In the genomic region with DNA sequence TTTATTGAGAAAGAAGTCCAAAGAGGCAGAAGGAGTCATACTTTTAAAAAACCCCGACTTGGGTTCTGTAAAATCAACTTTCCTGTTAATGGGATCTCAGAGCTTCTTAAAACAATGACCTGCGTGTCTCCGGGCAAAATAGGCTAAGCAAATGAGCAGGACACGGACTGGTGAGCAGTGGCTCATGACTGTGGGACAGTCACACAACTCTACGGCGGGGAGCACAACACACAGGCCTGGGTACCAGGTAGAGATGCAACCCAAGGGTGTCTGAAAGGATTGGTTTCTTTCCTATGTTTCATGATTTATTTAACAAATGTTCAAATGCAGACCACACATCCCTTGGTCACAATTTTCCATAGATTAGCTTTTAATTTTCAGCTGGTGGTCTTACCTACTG, we compare ENCODE assay signal across 20 mouse cellular contexts.
DNase-seq lines count a peak whose midpoint lies in the region; ATAC-seq lines count a peak whose summit lies in the region.
"Had no signal": no experiment of that assay in that cellular context is flagged by ENCODE, and none has a peak within 500 bp of the region (broad histone marks: within the 10 kb centered on the region; RNA-seq: fewer than 3 reads in every experiment).

No protein-coding gene starts in this region.

- no peak overlapping the region for H3K9ac ChIP-seq in hindbrain, embryonic 12.5 days
- no peak overlapping the region for H3K9ac ChIP-seq in neural tube, embryonic 11.5 days (ENCODE audit: low read length)
- no peak overlapping the region for H3K9ac ChIP-seq in hindbrain, embryonic 14.5 days
- no peak overlapping the region for H3K9ac ChIP-seq in neural tube, embryonic 15.5 days (replicated peaks)
- H3K9ac ChIP-seq in midbrain, embryonic 14.5 days (replicated peaks; ENCODE audit: low read length): no peak overlapping the region
- H3K9ac ChIP-seq: forebrain, embryonic 13.5 days; heart, embryonic 13.5 days; midbrain, embryonic 13.5 days had no signal

- H3K27me3 ChIP-seq in hindbrain, embryonic 12.5 days: no peaks in the 10 kb centered on the region
- H3K27me3 ChIP-seq in hindbrain, embryonic 10.5 days (ENCODE audit: insufficient read depth, poor library complexity, severe bottlenecking): no peaks in the 10 kb centered on the region
- H3K27me3 ChIP-seq in neural tube, embryonic 11.5 days (ENCODE audit: control insufficient read depth, insufficient read depth, low read length): no peaks in the 10 kb centered on the region
- H3K27me3 ChIP-seq in hindbrain, embryonic 14.5 days (ENCODE audit: control insufficient read depth, insufficient read depth, low read length): no peaks in the 10 kb centered on the region
- H3K27me3 ChIP-seq in neural tube, embryonic 15.5 days (replicated peaks): no peaks in the 10 kb centered on the region
- H3K27me3 ChIP-seq in midbrain, embryonic 14.5 days (ENCODE audit: control insufficient read depth, insufficient read depth, low read length): no peaks in the 10 kb centered on the region
- H3K27me3 ChIP-seq: forebrain, embryonic 13.5 days; heart, embryonic 13.5 days; midbrain, embryonic 13.5 days had no signal

- H3K9me3 ChIP-seq in hindbrain, embryonic 12.5 days (replicated peaks): no peaks in the 10 kb centered on the region
- H3K9me3 ChIP-seq in hindbrain, embryonic 10.5 days: no peaks in the 10 kb centered on the region
- H3K9me3 ChIP-seq in neural tube, embryonic 11.5 days (ENCODE audit: control insufficient read depth, low read length): no peaks in the 10 kb centered on the region
- H3K9me3 ChIP-seq in hindbrain, embryonic 14.5 days (ENCODE audit: control insufficient read depth, low read length): no peaks in the 10 kb centered on the region
- no peaks in the 10 kb centered on the region for H3K9me3 ChIP-seq in neural tube, embryonic 15.5 days (replicated peaks)
- H3K9me3 ChIP-seq in midbrain, embryonic 14.5 days (ENCODE audit: control insufficient read depth, low read length): no peaks in the 10 kb centered on the region
- H3K9me3 ChIP-seq: forebrain, embryonic 13.5 days; heart, embryonic 13.5 days; midbrain, embryonic 13.5 days had no signal

- H3K36me3 ChIP-seq in hindbrain, embryonic 12.5 days: no peaks in the 10 kb centered on the region
- no peaks in the 10 kb centered on the region for H3K36me3 ChIP-seq in hindbrain, embryonic 10.5 days
- no peaks in the 10 kb centered on the region for H3K36me3 ChIP-seq in neural tube, embryonic 11.5 days (ENCODE audit: control insufficient read depth, insufficient read depth, low read length)
- H3K36me3 ChIP-seq in hindbrain, embryonic 14.5 days (replicated peaks; ENCODE audit: control insufficient read depth, insufficient read depth): no peaks in the 10 kb centered on the region
- H3K36me3 ChIP-seq in neural tube, embryonic 15.5 days: no peaks in the 10 kb centered on the region
- no peaks in the 10 kb centered on the region for H3K36me3 ChIP-seq in midbrain, embryonic 14.5 days (ENCODE audit: control insufficient read depth, insufficient read depth, low read length)
- H3K36me3 ChIP-seq: heart, embryonic 13.5 days; midbrain, embryonic 13.5 days had no signal

- DNase-seq in hindbrain, embryonic 10.5 days (ENCODE audit: low spot score): no peak
- peak; percentile 28 for DNase-seq in neural tube, embryonic 11.5 days (ENCODE audit: low spot score)
- DNase-seq in neural tube, embryonic 10.5 days (ENCODE audit: extremely low spot score, low spot score): no peak
- no peak for DNase-seq in hindbrain, embryonic 14.5 days (ENCODE audit: low spot score)
- DNase-seq in cerebellum, adult 8-10 months: no peak
- no peak for DNase-seq in midbrain, embryonic 14.5 days
- DNase-seq: adrenal gland, postnatal 25 days; B cell, adult 2 months; cerebellum, adult 11 months; cerebellum, postnatal 25 days; gastrocnemius, postnatal 10 days; liver; right cerebral cortex, adult 18-20 months had no signal

- no peak overlapping the region for H3K27ac ChIP-seq in hindbrain, embryonic 12.5 days
- H3K27ac ChIP-seq in hindbrain, embryonic 10.5 days: no peak overlapping the region
- H3K27ac ChIP-seq in neural tube, embryonic 11.5 days (ENCODE audit: low read depth, low read length): no peak overlapping the region
- H3K27ac ChIP-seq in hindbrain, embryonic 14.5 days: no peak overlapping the region
- no peak overlapping the region for H3K27ac ChIP-seq in neural tube, embryonic 15.5 days (replicated peaks)
- H3K27ac ChIP-seq in midbrain, embryonic 14.5 days (replicated peaks; ENCODE audit: low read depth, low read length): no peak overlapping the region
- H3K27ac ChIP-seq: forebrain, embryonic 13.5 days; heart, embryonic 13.5 days; midbrain, embryonic 13.5 days had no signal

- 44% methylated on average over 6 of the region's 6 CpGs for WGBS in hindbrain, embryonic 12.5 days
- 49% methylated on average over 6 of the region's 6 CpGs for WGBS in hindbrain, embryonic 10.5 days
- 34% methylated on average over 6 of the region's 6 CpGs for WGBS in neural tube, embryonic 11.5 days
- 46% methylated on average over 6 of the region's 6 CpGs for WGBS in hindbrain, embryonic 14.5 days
- 30% methylated on average over 6 of the region's 6 CpGs for WGBS in neural tube, embryonic 15.5 days
- 51% methylated on average over 6 of the region's 6 CpGs for WGBS in midbrain, embryonic 14.5 days

- H3K4me2 ChIP-seq in hindbrain, embryonic 12.5 days (replicated peaks): 0 out of 2 replicates have a peak overlapping the region, but pooled peaks have one; percentile 17
- no peak overlapping the region for H3K4me2 ChIP-seq in neural tube, embryonic 11.5 days (ENCODE audit: low read depth)
- H3K4me2 ChIP-seq in hindbrain, embryonic 14.5 days (replicated peaks): peak overlapping the region; percentile 1; the same call in 1 of the 2 replicates
- 0 out of 2 replicates have a peak overlapping the region, but pooled peaks have one; percentile 7 for H3K4me2 ChIP-seq in neural tube, embryonic 15.5 days
- H3K4me2 ChIP-seq in midbrain, embryonic 14.5 days (ENCODE audit: low read length): no peak overlapping the region
- H3K4me2 ChIP-seq: heart, embryonic 13.5 days had no signal

- H3K4me1 ChIP-seq in hindbrain, embryonic 12.5 days: peaks cover 9% of the 10 kb centered on the region
- H3K4me1 ChIP-seq in hindbrain, embryonic 10.5 days (replicated peaks): peaks cover 10% of the 10 kb centered on the region
- H3K4me1 ChIP-seq in neural tube, embryonic 11.5 days (ENCODE audit: control insufficient read depth, insufficient read depth, low read length): no peaks in the 10 kb centered on the region; the same call in 1 of the 2 replicates
- H3K4me1 ChIP-seq in hindbrain, embryonic 14.5 days (replicated peaks; ENCODE audit: control insufficient read depth, insufficient read depth, low read length): peaks cover 12% of the 10 kb centered on the region; the same call in 1 of the 2 replicates
- peaks cover 7% of the 10 kb centered on the region for H3K4me1 ChIP-seq in neural tube, embryonic 15.5 days
- peaks cover 11% of the 10 kb centered on the region for H3K4me1 ChIP-seq in midbrain, embryonic 14.5 days (ENCODE audit: control insufficient read depth, insufficient read depth, low read length)
- H3K4me1 ChIP-seq: heart, embryonic 13.5 days had no signal

- ATAC-seq in hindbrain, embryonic 12.5 days (ENCODE audit: low FRiP score): no peak
- ATAC-seq in neural tube, embryonic 11.5 days (ENCODE audit: insufficient read depth, low FRiP score, low TSS enrichment): peak; percentile 70
- ATAC-seq in hindbrain, embryonic 14.5 days (ENCODE audit: low FRiP score): no peak
- ATAC-seq in neural tube, embryonic 15.5 days (ENCODE audit: low FRiP score): no peak
- no peak for ATAC-seq in midbrain, embryonic 14.5 days (ENCODE audit: low FRiP score, low TSS enrichment)
- ATAC-seq: forebrain, embryonic 13.5 days; inflammation-experienced regulatory T-cells, adult 6 months; lung, postnatal 0 days had no signal

- no peak overlapping the region for H3K4me3 ChIP-seq in hindbrain, embryonic 12.5 days
- no peak overlapping the region for H3K4me3 ChIP-seq in hindbrain, embryonic 10.5 days
- no peak overlapping the region for H3K4me3 ChIP-seq in neural tube, embryonic 11.5 days (ENCODE audit: low read depth, low read length)
- H3K4me3 ChIP-seq in hindbrain, embryonic 14.5 days (replicated peaks; ENCODE audit: low read length): no peak overlapping the region
- no peak overlapping the region for H3K4me3 ChIP-seq in neural tube, embryonic 15.5 days (replicated peaks)
- H3K4me3 ChIP-seq in midbrain, embryonic 14.5 days (replicated peaks; ENCODE audit: low read depth, low read length): no peak overlapping the region
- H3K4me3 ChIP-seq: forebrain, embryonic 13.5 days; heart, embryonic 13.5 days; midbrain, embryonic 13.5 days had no signal

Comparison
In these comparisons a context has a peak if more than half of its experiments do, and no peak if none do; other contexts are left out.
1. H3K4me2 ChIP-seq: peak in hindbrain, embryonic 12.5 days (single experiment), hindbrain, embryonic 14.5 days (single experiment) and neural tube, embryonic 15.5 days (single experiment); none in neural tube, embryonic 11.5 days (single experiment) and midbrain, embryonic 14.5 days (single experiment).